Mouse (Mus musculus): ENCODE data around the gene Klhdc8a. TPM values are rescaled to one million over a fixed set of nuclear protein-coding genes. Genes with fewer than 3 reads are reported as not detected.

Klhdc8a gene
- polyA plus RNA-seq, 1 experiment from 2014 or later: 0.47 TPM

GRCm38 (mm10) chr1:132321821-132322580 lies 23.6 kb downstream of the Klhdc8a start:
- no peaks in the 10 kb centered on the region for H3K36me3 ChIP-seq

DNA sequence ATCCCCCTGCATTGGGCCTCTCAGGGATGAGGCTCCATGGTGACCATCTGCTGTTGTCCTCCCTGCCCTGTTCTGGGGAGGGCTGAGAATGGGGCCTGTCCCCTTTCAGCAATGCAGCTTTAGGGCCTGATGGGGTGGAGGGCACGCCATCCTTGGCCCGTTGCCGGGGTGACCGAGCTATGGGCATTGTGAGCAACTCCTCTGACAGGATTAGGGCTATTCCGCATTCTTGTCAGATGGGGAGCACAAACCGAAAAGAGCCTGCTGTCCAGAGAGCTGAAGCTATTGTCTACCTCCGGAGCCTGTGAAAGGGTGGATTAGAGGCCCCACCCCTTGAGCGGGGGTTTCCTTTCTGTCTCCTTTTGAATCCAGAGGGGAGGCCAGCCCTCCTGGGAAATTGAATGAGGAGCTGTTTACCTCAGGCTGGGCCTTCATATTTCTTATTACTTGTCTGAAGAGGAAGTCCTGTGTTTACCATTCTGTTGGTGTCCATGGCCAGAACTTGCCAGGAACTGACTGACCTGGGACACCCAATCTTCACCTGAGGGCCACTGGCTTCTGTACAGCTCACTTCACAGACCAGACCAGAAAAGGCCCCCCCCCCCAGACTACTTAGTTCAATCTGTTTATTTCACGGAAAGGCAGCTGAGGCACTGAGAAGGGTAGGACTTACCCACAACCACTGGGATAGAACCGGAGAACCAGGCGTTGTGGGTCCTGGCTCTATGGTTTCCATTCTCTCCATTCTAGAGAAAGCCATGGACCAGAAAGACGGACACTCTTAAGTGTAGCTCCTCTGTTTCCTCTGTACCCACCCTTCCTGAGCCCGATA lies 24.5 kb downstream of the Klhdc8a start:
- WGBS: 27% methylated on average over 13 of the region's 13 CpGs
- Histone ChIP-seq H3K9ac (no peak overlapping the region), H3K4me2 (replicated peaks) (no peak overlapping the region), H3K27me3 (peaks cover 7% of the 10 kb centered on the region; the same call in 1 of the 2 replicates), H3K4me3 (no peak overlapping the region), H3K9me3 (no peaks in the 10 kb centered on the region), H3K4me1 (peaks cover 36% of the 10 kb centered on the region), H3K36me3 (no peaks in the 10 kb centered on the region), H3K27ac (peak overlapping the region; percentile 79)
- ATAC-seq (ENCODE audit: insufficient number of reproducible peaks, insufficient read depth, low FRiP score, low TSS enrichment): peak; percentile 81

More at GRCm38 (mm10) chr1:132321821-132322580, 23.6 kb downstream of the Klhdc8a start:
- no peak overlapping the region for H3K4me3 ChIP-seq
- peaks cover 16% of the 10 kb centered on the region for H3K27me3 ChIP-seq
- H3K4me2 ChIP-seq (replicated peaks): no peak overlapping the region
- no peak overlapping the region for H3K9ac ChIP-seq
- H3K4me1 ChIP-seq: peaks cover 33% of the 10 kb centered on the region
- ATAC-seq (ENCODE audit: insufficient number of reproducible peaks, insufficient read depth, low FRiP score, low TSS enrichment): no peak
- no peaks in the 10 kb centered on the region for H3K9me3 ChIP-seq
- peak overlapping the region; percentile 75 for H3K27ac ChIP-seq
- 53% methylated on average over 7 of the region's 7 CpGs for WGBS

- Histone ChIP-seq H3K36me3 (no peaks in the 10 kb centered on the region), H3K4me1 (peaks cover 25% of the 10 kb centered on the region)
- 64% methylated on average over 9 of the region's 9 CpGs for WGBS
Measured at GRCm38 (mm10) chr1:132326777-132327176, 28.4 kb downstream of the Klhdc8a start.

GRCm38 (mm10) chr1:132327477-132327876 lies 29.1 kb downstream of the Klhdc8a start:
- no peak overlapping the region for H3K4me3 ChIP-seq
- WGBS: 85% methylated on average over 17 of the region's 17 CpGs
- H3K36me3 ChIP-seq: no peaks in the 10 kb centered on the region
- no peak overlapping the region for H3K4me2 ChIP-seq (replicated peaks)
- peaks cover 20% of the 10 kb centered on the region for H3K4me1 ChIP-seq
- no peaks in the 10 kb centered on the region for H3K9me3 ChIP-seq
- H3K27me3 ChIP-seq: no peaks in the 10 kb centered on the region
- H3K27ac ChIP-seq: no peak overlapping the region
- no peak for ATAC-seq (ENCODE audit: insufficient number of reproducible peaks, insufficient read depth, low FRiP score, low TSS enrichment)
- no peak overlapping the region for H3K9ac ChIP-seq

More at GRCm38 (mm10) chr1:132326777-132327176, 28.4 kb downstream of the Klhdc8a start:
- Histone ChIP-seq H3K9me3 (no peaks in the 10 kb centered on the region), H3K4me3 (no peak overlapping the region), H3K27me3 (no peaks in the 10 kb centered on the region), H3K27ac (0 out of 2 replicates have a peak overlapping the region, but pooled peaks have one; percentile 5), H3K4me2 (replicated peaks) (no peak overlapping the region), H3K9ac (no peak overlapping the region)
- ATAC-seq (ENCODE audit: insufficient number of reproducible peaks, insufficient read depth, low FRiP score, low TSS enrichment): no peak

DNA sequence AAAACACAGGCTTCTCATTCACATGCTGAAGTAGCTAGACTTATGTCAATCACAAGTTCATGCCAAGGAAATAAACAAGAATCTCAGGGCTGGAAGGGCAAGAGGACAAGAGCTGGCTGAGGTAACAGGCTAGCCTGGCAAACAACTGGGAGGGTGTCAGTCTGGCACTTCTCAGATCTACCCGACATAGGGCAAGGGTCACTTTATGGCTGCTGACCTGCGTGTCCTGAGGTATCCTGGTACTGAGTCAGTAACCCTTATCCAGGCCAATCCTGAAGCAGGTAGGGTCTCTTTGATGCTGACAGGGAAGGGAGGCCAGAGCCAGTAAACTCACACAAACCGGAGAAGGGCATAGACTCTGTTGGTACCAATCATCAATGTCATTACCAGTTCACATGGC lies 30.1 kb downstream of the Klhdc8a start:
- WGBS: 77% methylated on average over 3 of the region's 3 CpGs
- H3K4me3 ChIP-seq: no peak overlapping the region
- H3K9ac ChIP-seq: no peak overlapping the region
- no peaks in the 10 kb centered on the region for H3K9me3 ChIP-seq
- peaks cover 16% of the 10 kb centered on the region for H3K4me1 ChIP-seq
- ATAC-seq (ENCODE audit: insufficient number of reproducible peaks, insufficient read depth, low FRiP score, low TSS enrichment): no peak
- no peaks in the 10 kb centered on the region for H3K36me3 ChIP-seq
- no peaks in the 10 kb centered on the region for H3K27me3 ChIP-seq
- no peak overlapping the region for H3K27ac ChIP-seq
- H3K4me2 ChIP-seq (replicated peaks): no peak overlapping the region

- H3K4me2 ChIP-seq (replicated peaks): no peak overlapping the region
- no peak overlapping the region for H3K27ac ChIP-seq
- ATAC-seq (ENCODE audit: insufficient number of reproducible peaks, insufficient read depth, low FRiP score, low TSS enrichment): no peak
- no peaks in the 10 kb centered on the region for H3K36me3 ChIP-seq
- no peaks in the 10 kb centered on the region for H3K9me3 ChIP-seq
- no peaks in the 10 kb centered on the region for H3K27me3 ChIP-seq
- H3K4me1 ChIP-seq: peaks cover 26% of the 10 kb centered on the region
- no peak overlapping the region for H3K9ac ChIP-seq
- no peak overlapping the region for H3K4me3 ChIP-seq
- WGBS: 80% methylated on average over 7 of the region's 7 CpGs
Measured at GRCm38 (mm10) chr1:132329656-132330055, 31.2 kb downstream of the Klhdc8a start.

- ATAC-seq (ENCODE audit: insufficient number of reproducible peaks, insufficient read depth, low FRiP score, low TSS enrichment): no peak
- H3K27me3 ChIP-seq: no peaks in the 10 kb centered on the region
- 86% methylated on average over 15 of the region's 15 CpGs for WGBS
- H3K4me2 ChIP-seq (replicated peaks): no peak overlapping the region
- no peak overlapping the region for H3K4me3 ChIP-seq
- no peak overlapping the region for H3K27ac ChIP-seq
- no peaks in the 10 kb centered on the region for H3K36me3 ChIP-seq
- H3K9ac ChIP-seq: no peak overlapping the region
- no peaks in the 10 kb centered on the region for H3K9me3 ChIP-seq
- H3K4me1 ChIP-seq: peaks cover 33% of the 10 kb centered on the region
Measured at GRCm38 (mm10) chr1:132330397-132330796, 32.0 kb downstream of the Klhdc8a start.

DNA sequence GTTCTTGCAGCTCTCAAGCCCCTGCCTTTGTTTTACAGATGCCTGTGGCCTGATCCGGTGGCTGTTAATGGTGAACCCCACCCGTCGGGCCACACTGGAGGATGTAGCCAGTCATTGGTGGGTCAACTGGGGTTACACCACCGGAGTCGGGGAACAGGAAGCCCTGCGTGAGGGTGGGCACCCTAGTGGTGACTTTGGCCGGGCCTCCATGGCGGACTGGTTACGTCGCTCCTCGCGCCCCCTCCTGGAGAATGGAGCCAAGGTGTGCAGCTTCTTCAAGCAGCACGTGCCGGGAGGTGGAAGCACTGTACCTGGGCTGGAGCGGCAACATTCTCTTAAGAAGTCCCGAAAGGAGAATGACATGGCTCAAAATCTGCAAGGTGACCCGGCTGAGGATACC lies 32.9 kb downstream of the Klhdc8a start:
- H3K4me2 ChIP-seq (replicated peaks): no peak overlapping the region
- no peak overlapping the region for H3K4me3 ChIP-seq
- no peak for ATAC-seq (ENCODE audit: insufficient number of reproducible peaks, insufficient read depth, low FRiP score, low TSS enrichment)
- H3K9me3 ChIP-seq: no peaks in the 10 kb centered on the region
- 86% methylated on average over 17 of the region's 17 CpGs for WGBS
- H3K36me3 ChIP-seq: no peaks in the 10 kb centered on the region
- H3K27ac ChIP-seq: no peak overlapping the region
- H3K4me1 ChIP-seq: peaks cover 36% of the 10 kb centered on the region
- H3K9ac ChIP-seq: no peak overlapping the region
- no peaks in the 10 kb centered on the region for H3K27me3 ChIP-seq

DNA sequence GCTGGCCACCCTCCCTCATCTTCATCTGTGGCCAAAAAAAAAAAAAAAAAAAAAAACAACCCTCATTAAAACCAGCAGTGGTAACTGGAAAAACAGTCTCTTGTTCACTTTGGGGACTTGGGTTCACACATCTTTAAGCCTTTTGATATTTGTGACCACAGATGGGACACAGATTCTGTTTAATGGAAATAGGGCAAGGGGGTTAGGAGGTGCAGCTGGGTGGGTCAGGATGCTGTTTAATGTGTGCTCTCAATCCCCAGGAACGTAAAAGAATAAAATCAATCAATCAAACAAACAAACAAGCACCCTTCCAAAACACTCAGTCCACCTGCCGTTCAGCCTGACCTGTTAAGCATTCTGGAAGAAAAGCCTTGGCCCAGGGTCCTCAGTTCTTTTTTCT lies 34.8 kb downstream of the Klhdc8a start:
- WGBS: 10% methylated on average over 2 of the region's 2 CpGs
- Histone ChIP-seq H3K9me3 (no peaks in the 10 kb centered on the region), H3K36me3 (no peaks in the 10 kb centered on the region), H3K27ac (peak overlapping the region; percentile 75; the same call in 1 of the 2 replicates), H3K4me1 (peaks cover 25% of the 10 kb centered on the region), H3K4me3 (no peak overlapping the region), H3K4me2 (replicated peaks) (no peak overlapping the region), H3K9ac (no peak overlapping the region), H3K27me3 (no peaks in the 10 kb centered on the region)
- ATAC-seq (ENCODE audit: insufficient number of reproducible peaks, insufficient read depth, low FRiP score, low TSS enrichment): no peak

DNA sequence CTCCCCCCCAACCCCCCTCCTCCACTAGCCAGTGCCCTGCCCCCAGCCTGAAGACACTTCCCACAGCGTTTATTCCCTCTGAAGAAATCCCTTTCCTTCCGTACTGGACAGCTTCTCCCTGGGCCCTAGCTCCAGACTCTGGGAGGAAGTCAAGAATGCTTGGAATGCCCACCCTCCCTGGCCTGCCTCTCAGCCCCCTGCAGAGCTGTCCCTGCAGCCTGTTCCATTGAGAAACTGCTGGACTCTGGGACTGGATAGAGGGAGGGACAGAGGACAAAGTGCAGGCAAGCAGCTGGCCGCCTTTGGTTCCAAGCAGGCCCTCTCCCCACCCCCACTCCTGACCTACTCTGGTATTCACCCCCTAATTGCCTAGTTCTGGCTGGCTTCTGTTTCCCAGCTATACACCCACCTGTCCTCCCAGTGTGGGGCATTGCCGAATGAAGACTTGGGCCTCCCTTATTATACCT lies 35.3 kb downstream of the Klhdc8a start:
- Histone ChIP-seq H3K4me3 (no peak overlapping the region), H3K9me3 (no peaks in the 10 kb centered on the region), H3K27me3 (no peaks in the 10 kb centered on the region), H3K36me3 (no peaks in the 10 kb centered on the region), H3K4me1 (peaks cover 25% of the 10 kb centered on the region), H3K27ac (peak overlapping the region; percentile 75), H3K9ac (peak overlapping the region; percentile 1; the same call in 1 of the 2 replicates), H3K4me2 (replicated peaks) (no peak overlapping the region)
- WGBS: 0% methylated on average over 4 of the region's 4 CpGs
- ATAC-seq (ENCODE audit: insufficient number of reproducible peaks, insufficient read depth, low FRiP score, low TSS enrichment): peak; percentile 68

- Histone ChIP-seq H3K9me3 (no peaks in the 10 kb centered on the region), H3K36me3 (no peaks in the 10 kb centered on the region), H3K4me3 (no peak overlapping the region), H3K4me1 (peaks cover 25% of the 10 kb centered on the region), H3K4me2 (replicated peaks) (no peak overlapping the region), H3K9ac (peak overlapping the region; percentile 1; the same call in 1 of the 2 replicates), H3K27me3 (no peaks in the 10 kb centered on the region), H3K27ac (peak overlapping the region; percentile 75)
- 17% methylated on average over 6 of the region's 6 CpGs for WGBS
- ATAC-seq (ENCODE audit: insufficient number of reproducible peaks, insufficient read depth, low FRiP score, low TSS enrichment): peak; percentile 13; the same call in 1 of the 2 replicates
Measured at GRCm38 (mm10) chr1:132334178-132334801, 35.9 kb downstream of the Klhdc8a start.
